Mouse (Mus musculus) ZHBTc4 (cell line): ENCODE data around the gene Hbq1b.

ENCODE experiments used
- DNase-seq: peaks from one replicate; pipeline ENCODE4 v3.0.0-alpha.2; 2011; ENCODE audit warnings: low read depth, low spot score

Hbq1b gene

DNA sequence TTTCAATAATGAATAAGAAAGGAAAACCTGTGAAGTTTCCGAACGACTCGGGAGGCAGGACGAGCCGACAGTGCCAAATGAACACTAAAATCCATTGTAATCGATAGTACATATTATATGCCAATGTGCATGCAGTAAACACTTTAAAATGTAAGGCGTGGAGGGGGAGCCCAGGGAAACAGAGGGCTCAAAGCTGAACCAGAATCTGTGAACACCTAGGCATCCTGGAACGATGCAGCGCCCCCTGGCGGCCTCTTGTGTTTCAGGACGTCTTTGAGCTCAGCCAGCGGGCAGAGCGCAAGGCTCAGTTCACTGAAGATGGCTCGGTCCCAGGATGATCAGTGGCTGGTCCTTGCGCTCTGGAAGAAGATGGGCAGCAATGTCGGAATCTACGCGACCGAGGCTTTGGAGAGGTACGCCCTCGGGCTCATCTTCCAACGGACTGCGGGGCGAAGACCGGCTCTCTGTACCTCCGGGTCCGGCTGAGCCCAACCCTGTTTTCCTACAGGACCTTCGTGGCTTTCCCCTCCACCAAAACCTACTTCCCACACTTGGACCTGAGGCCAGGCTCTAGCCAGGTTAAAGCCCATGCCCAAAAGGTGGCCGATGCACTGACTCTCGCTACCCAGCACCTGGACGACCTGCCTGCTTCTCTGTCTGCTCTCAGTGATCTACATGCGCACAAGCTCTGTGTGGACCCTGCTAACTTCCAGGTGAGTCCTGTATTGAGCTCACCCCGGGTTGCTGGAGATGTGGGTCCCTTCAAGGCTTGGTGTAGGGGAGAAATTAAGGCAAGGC, at the start of gene Hbq1b:
Gene Hbq1b, plus strand, starts transcription at position 271 of the 798 bp plus-strand sequence.
- DNase-seq: peak; percentile 75

DNA sequence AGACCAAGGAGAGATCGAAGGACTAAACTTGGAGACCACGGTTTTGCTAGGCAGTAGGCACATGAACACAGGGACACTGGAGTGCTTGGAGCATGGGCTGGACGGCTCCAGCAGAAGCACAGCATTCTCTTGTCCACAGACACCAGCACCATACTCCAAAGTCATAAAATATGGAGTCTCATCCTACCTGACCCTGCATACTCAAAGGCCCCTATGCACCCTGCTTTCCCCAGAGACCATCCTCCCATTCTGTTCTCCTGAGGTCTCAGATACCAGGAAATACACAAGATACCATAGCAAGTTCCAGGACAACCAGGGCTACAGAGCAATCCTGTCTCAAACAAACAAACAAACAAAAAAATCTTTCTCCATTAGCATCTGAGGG, 49.4 kb upstream of the Hbq1b start:
- DNase-seq: no peak

DNA sequence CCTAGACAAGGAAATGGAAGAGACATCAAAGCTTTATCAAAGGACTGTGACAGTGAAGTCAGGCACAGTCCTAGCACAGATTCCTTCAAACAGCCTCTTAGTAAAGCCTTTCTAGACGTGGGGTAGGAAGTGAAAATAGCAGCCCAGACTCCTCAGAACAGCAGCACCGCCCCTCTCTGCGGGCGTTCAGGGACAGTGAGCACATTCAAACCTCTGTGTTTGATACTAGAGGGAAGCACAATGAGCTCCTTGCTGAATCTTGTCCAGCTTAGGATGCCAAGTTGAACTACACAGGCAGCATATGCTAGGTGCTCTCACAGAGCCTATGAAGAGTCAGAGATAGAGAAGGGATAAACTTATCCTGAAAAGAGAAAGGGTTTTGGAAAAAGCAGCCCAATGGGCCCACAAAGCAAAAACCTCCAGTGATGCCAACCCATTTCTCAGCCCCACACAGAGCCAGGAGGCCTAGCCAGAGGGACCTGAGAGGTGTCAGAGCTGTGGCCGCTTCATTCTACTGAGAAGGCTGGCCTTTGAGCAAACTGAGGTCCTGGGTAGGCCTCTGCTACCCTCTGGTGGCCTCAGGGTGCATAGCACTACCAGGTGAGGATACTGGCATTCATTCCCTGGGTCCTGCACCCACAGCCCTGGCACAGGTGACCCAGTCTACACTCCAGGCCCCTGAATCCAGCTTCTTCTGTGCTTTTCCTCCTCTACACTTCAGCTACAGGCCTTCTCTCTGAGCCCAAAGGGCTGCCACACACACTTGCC, 48.5 kb upstream of the Hbq1b start:
- peak; percentile 72 for DNase-seq

DNA sequence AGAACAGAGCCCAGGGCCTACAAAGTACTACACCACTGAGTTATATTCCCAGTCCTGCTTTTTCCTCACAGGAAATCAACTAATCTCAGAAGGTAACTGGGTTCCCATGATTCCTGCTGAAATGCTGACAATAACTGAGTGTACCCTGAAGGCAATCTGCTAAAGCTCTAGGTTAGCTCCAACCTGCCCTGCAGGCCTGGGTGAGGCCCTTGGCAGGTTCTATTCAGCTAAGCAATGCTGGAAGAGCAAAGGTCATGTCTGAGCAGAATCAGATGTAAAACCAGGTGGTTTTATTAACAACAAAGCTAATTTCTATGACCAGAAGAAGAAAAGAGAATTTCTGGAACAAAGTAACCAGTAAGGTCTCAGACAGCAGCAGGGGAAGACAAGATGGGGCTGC, 45.4 kb upstream of the Hbq1b start:
- DNase-seq: no peak

DNA sequence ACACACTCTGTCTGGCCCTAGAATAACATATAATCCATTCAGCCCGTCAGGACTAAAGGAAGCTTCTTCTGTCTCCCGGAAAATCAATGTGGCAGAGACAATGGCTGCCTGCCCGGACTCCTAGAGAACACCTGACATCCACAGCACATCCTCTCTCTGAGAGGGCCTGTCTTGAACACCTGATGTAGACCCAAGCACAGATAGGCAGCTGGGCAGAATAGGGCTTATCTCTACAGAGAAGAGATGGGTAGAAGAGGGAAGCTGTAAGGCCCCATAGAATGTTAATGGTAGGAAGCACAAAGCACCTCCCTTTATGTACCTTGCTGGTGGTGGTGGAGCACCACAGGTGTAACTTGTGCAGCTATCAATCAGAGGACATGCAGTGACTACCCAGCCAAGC, 44.6 kb upstream of the Hbq1b start:
- DNase-seq: no peak

DNA sequence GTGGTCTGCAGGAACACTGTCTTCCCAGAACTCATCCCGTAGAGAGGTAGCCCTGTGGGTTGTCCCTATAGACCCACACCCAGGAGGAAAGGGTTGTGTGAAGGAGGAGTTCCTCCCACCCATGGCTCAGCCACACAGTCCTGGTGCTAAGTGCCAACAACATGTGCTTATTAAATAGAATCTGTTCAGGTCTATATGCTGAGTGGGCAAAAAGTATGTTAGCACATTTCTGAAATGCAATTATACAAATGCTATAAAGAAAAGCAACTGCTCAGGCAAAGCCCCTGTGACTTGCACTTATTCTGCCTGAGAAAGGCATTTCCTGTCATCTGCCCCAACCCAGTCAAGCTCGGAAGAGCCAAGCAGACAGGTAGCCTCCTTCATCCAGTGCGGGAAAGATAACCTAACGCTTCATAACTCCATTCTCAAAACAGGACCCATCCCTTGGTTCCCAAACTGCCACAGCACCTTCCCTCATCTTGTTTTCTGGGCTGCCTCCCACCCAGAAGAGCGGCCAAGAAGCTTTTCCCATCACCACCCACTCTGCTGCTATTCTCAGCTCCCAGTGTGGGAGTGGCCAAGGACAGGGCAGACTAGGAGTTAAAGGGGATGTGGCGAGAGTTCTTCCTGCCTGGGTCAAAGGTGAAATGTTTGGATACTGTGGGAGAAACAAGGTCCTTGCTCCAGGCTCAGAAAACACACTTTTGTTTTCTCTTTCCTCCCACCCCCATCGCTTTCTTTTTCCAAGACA, 43.4 kb upstream of the Hbq1b start:
- peak; percentile 63 for DNase-seq

DNA sequence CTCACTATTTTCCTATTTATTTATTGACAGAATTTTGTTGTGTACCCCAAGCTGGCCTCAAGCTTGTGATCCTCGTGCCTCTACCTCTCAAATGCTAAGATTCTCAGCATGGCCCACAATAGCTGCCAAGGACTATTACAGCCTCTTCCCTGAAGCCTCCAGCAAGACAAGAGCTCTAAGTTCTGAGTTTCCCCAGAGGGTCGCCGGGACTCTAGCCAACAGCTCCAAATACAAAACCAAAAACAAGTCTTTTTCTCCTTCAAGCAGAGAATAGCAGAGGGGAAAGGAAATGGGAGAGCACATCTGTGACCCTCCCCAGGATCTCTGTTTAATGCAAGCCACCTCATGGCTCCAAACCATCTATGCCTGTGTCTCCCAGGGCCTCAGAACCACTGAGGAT, 42.7 kb upstream of the Hbq1b start:
- DNase-seq: no peak

DNA sequence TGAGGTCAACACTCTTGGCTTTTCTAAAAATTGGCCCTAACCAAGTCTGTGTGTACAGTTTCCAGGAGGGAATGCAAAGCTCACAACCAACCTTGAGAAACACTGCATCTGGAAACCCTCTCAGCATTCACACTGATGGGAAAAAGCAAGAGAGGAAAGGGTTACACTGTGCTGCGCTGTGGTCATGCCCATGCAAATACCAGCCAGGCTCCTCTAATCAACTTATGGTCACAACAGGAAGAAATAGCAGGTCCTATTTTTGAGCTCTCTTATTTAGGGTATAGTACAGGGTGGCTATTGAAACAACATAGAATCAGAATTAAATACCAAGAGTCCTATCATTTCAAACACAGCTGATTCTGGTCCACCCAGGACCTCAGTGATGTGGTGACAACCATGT, 42.1 kb upstream of the Hbq1b start:
- no peak for DNase-seq

DNA sequence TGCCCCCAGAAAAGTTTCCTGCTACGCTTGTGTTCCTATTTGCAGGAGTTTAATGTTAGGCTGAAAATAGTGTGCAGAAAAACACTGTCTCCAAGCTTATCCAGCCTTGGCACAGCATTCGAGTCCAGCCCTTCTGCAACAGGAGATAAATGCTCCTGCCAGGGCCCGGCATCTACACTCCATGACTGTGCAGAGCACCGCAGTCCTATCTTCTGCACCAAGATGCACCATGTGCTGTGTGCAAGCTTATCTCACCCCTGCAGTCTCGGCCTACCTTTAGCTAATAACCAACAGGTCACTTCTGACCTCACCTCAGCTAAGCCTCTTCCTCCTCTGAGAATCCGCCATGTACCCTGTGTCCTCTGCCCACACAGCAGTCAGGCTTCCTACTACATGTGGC, 41.2 kb upstream of the Hbq1b start:
- no peak for DNase-seq

DNA sequence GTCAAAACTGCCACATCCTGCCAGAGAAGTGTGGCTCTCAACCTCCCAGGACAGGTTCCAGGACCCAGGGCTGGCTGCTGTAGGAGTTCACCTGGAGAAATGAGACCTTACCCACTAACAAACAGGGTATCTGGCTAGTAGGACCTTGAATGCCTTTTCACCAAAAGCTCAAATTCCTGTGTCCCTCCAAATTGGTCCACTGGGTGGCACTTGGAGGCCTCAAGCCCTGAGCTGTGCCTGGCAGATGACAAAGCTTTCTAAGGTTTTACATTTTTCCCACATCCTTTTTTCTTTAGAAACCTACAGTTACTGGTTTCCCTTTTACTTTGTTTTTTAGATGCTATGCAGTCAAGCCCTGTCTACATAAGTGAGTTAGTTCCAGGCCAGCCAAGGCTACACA, 39.7 kb upstream of the Hbq1b start:
- no peak for DNase-seq

DNA sequence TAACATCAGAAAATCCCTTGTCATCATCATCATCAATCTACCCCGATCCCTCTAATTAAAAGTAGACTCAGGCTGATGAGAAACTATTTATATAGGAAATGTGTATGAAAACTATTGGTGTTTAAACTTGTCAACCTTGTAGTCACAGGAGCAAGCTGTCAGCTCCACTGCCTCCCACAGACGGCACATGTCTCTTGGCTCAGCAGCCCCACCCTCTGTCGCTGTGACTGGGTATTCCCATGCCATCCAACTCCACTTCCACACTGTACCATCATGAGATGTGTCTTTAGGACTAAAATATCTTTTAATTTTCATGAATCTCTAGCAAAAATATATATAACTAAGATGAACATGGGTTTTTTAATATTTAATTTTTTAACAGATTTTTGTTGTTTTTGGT, 38.4 kb upstream of the Hbq1b start:
- no peak for DNase-seq

DNA sequence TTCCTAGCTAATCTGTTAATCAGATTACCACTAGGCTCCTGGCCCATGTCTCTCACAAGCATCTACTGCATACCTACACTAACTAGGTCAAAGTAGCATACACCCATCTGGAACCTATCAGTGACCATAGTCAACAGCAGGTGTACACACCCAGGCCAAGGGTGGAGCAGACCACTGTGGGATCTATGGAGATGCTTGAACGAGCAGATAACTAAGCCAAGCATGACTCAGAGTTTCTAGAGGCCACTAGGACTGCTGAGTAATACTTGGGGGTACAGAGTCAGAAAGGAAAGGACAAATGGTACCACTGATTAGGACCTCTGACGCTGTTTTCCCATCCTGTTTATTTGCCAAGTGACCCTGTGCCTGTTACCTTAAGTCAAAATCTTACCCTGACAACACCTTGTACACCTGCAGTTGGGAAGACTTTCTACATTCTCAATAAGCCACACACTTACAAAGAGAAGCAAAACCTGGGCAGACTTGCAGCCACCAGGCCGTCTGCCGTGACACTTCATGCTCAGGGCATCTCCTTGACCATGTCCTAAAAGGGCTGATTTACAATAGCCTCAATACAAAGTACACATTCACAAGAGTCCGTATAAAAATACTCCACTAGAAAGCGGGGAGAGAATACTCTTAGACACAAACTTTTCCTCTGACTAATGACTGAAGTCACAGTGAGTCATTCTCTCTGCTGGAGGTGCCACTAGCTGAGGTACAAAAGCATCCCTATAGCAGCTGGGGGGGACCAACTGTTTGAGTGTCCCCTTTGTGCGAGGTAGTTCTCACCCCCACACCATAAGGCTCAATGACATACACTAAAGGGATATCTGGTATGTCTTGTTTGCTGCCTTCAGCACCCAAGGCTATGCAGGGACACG, 35.6 kb upstream of the Hbq1b start:
- DNase-seq: no peak

DNA sequence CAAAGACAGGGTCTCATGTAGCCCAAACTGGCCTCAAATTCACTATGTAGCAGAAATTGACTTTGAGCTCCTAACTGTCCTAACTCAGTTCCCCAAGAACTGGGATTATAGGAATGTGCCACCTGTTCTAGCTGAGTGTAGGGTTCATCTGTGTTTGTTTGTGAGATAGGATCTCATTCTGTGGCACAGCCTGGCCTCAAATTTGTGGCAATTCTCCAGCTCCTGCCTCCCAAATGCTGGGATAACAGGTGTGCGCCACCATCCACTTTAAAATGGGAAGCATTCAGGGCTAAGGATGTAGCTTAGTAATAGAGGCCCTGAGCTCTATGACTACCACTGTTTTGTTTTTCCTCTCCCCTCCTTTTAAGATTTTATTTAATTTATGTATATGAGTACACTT, 33.6 kb upstream of the Hbq1b start:
- no peak for DNase-seq

DNA sequence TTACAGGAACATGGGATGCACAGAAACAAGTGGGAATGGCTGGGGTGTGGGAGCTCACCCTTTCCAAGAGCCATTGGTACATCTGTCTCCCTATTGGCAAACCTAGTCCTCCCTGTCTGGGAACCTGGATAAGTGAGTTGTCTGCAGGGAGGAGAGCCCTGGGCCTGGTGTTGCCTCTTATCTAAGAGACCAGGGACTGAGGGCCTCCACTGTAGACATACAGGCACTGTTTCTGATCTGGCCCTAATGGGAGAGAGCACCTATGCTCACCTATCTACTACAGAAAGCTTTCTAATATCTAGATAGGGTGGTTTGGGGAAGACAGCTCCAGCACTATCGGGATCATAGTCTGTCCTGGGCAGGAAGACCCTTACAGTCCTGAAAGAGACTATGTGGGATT, 30.6 kb upstream of the Hbq1b start:
- DNase-seq: no peak

DNA sequence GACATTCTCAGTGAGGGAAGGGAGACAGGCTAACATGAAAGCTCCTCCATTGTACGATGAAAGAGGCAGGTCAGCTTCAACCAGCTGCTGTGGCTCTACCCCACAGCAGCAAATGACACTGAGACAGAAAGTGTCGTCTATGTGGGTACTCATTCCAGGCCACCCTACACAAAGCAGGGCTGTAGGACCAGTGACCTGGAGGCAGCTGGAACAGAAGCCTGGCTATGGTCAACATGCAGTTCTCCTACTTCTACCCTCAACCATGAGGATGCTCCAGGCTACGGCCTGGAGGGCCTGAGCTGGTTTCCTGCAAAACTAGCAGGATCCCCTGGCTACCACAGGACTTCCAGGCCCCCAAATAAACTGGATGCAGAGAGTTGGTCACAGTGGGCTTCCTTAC, 30.2 kb upstream of the Hbq1b start:
- no peak for DNase-seq

DNA sequence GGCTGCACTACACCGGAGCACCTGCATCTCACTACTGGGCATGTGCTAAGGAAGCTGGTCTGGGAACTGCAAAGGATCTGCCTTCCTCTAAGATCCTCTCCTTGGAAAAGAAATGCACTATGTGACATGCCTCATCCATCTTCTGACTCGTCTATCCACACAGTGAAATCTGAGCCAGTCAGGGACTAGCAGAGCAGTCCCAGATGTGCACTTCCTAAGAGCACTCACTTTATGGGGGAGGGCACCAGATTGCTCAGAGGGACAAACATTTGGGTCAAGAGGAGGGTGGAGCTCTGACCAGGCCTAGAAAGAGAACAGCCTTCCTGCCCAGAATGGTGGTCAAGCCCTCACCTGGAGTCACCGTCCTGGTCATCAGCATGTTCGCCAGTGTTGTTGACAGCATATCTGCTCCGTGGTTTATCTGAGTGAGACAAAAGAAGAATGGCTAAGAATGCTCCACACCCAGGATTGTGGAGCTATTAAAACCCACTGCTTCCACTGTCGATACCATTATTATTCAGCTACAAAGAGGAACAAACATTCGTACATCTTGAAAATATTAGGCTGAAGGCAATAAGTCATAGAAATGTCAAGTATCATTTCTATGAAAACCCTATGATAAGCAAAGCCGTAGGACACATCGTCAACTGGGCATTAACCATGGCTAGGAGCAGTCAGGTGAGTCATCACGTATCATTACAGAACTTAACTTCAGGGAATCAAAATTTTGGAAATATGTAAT, 23.9 kb upstream of the Hbq1b start:
- no peak for DNase-seq

DNA sequence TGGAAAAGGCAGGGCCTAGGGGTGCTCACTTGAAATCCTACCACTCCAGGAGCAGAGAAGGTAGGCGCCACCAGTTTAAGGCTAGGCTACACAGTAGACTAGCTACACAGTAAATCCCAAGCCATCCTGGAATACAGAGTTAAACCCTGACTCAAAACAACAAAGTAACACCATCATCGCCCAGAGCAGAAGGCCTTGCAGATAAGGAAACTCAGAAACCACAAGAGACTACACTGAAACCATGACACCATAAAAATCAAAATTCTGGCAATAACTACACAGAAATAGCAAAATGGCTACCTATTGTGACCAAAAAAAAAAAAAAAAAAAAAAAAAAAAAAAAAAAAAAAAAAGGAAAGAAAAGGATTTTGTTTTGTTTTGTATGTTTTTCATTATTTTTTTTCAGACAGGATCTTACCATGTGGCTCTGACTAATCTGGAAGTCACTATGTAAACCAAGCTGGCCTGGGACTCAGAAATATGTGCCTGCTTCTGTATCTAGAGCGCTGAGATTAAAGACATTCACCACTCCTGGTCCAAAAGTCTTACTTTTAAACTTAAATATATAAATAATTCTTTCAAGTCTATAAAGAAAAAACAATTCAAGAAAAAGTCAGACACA, 21.5 kb upstream of the Hbq1b start:
- no peak for DNase-seq

DNA sequence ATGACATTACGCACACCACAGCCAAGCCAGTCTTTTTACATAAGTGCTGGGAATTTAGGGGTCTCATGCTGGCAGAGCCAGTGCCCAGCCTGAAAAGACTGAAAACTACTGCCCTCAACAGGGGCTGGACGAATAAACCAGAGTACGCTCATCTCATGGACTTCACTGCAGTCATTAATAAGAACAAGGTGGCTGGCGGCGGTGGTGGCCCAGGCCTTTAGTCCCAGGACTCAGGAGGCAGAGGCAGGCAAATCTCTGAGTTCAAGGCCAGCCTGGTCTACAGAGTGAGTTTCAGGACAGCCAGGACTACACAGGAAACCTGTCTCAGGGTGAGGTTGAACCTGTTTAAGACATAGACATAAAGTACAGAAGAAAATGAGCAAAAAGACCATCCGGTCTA, 20.6 kb upstream of the Hbq1b start:
- DNase-seq: no peak

DNA sequence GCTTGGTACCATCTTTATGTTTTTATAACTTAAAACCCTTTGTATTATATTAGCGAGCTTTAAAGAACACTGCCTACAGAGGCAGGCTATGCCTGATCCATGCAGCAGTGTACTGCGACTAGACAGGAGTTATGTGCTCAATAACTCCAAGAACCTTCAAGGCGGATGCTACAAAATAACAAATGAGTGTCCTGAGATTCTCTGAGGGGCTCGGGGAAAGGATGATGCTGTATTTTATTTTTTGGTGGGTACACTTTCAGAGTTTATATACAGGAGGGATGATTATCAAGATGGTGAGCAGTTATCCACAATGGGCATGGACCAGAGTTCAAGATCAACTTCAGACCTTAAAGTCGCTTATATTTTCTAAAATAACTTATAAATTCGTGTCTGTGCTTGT, 20.0 kb upstream of the Hbq1b start:
- no peak for DNase-seq

DNA sequence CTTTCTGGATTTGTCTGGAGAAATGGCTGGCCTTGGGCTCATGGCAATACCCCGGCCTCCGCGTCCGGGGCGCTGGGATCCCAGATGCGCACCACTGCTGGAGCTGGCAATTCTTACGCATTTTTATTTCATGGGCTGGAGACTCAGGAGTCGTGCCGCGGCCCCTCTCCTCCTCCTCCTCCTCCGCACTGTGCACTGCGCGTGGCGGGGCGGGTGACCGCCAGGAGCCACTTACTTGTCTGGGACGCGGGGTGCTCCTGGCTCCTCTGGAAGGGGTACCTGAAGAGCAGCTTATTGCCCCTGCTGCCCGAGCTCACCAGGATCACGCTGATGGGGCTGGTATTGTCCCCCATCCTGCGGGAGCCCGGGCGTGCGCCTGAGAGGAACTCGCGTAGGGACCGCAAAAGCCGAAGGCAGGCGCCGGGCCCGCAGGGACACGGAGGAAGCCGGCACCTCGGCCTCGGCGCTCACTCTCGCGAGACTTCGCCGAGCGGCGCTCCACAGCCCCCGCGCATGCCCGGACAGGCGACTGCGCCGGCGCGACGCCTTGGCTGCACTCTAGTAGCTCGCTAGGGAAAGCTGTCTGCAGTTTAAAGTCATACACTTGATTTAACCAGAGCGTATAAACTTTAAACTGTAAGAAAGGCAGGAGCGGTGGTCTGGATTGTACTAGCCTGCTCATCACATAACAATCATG, 19.4 kb upstream of the Hbq1b start, which contains the start of gene Nprl3:
Gene Nprl3, minus strand, starts transcription at position 520 of the 697 bp plus-strand sequence.
- peak; percentile 97 for DNase-seq
